Mouse (Mus musculus) ovary, postnatal 14 days (tissue): Measurements from ENCODE around the gene Atp2b4.
"Not testable (repeated sequence)": the region's sequence is repeated elsewhere in the genome, so short reads cannot be mapped to it uniquely, and the experiment has no call there.

Experiments used
- DNase-seq: peaks from one replicate; pipeline ENCODE4 v3.0.0; 2022; ENCODE audit warnings: low spot score

The Atp2b4 gene

GRCm38 (mm10) chr1:133693536-133694114 is 107.2 kb downstream of the Atp2b4 start:
- DNase-seq: no peak

GRCm38 (mm10) chr1:133692195-133692594 is 108.6 kb downstream of the Atp2b4 start:
- DNase-seq: no peak

GRCm38 (mm10) chr1:133691046-133691445 is 109.8 kb downstream of the Atp2b4 start:
- DNase-seq: no peak

- DNase-seq: no peak
These were observed 110.9 kb downstream of the Atp2b4 start, which contains the start of gene Lax1 for GRCm38 (mm10) chr1:133689897-133690296. TSS of gene Lax1 (minus strand) at chr1:133690108.

- DNase-seq: no peak
These were observed 112.5 kb downstream of the Atp2b4 start for GRCm38 (mm10) chr1:133688301-133688700.

GRCm38 (mm10) chr1:133685749-133686519 is 114.9 kb downstream of the Atp2b4 start:
- DNase-seq: peak; percentile 30

GRCm38 (mm10) chr1:133671801-133672200 is 129.0 kb downstream of the Atp2b4 start:
- no peak for DNase-seq

GRCm38 (mm10) chr1:133671266-133671665 is 129.6 kb downstream of the Atp2b4 start:
- no peak for DNase-seq

GRCm38 (mm10) chr1:133670776-133671175 is 130.1 kb downstream of the Atp2b4 start:
- DNase-seq: no peak

GRCm38 (mm10) chr1:133670190-133670589 is 130.7 kb downstream of the Atp2b4 start:
- DNase-seq: no peak

GRCm38 (mm10) chr1:133668618-133669017 is 132.2 kb downstream of the Atp2b4 start:
- no peak for DNase-seq

GRCm38 (mm10) chr1:133667721-133668120 is 133.1 kb downstream of the Atp2b4 start:
- no peak for DNase-seq

- not testable (repeated sequence) for DNase-seq
These were observed 135.1 kb downstream of the Atp2b4 start for GRCm38 (mm10) chr1:133665713-133666112.

- DNase-seq: no peak
These were observed 136.5 kb downstream of the Atp2b4 start for GRCm38 (mm10) chr1:133664203-133664970.

- DNase-seq: no peak
These were observed 137.4 kb downstream of the Atp2b4 start for GRCm38 (mm10) chr1:133663427-133663826.

GRCm38 (mm10) chr1:133662941-133663340 is 137.9 kb downstream of the Atp2b4 start:
- no peak for DNase-seq

- peak; percentile 78 for DNase-seq
These were observed 139.5 kb downstream of the Atp2b4 start, which contains the start of gene Gm38394 for GRCm38 (mm10) chr1:133661203-133661933. TSS of gene Gm38394 (minus strand) at chr1:133661318.

- DNase-seq: peak; percentile 53
These were observed 140.2 kb downstream of the Atp2b4 start, which contains the start of gene Zbed6 for GRCm38 (mm10) chr1:133660466-133661202. TSS of gene Zbed6 (minus strand) at chr1:133660885.

- no peak for DNase-seq
These were observed 142.0 kb downstream of the Atp2b4 start for GRCm38 (mm10) chr1:133658878-133659277.

- DNase-seq: no peak
These were observed 144.0 kb downstream of the Atp2b4 start for GRCm38 (mm10) chr1:133656811-133657210.

- no peak for DNase-seq
These were observed 147.8 kb downstream of the Atp2b4 start for GRCm38 (mm10) chr1:133653033-133653432.
